Mouse (Mus musculus): ENCODE measurements at regions not wholly inside any gene's neighbourhood (a gene's known extent, or its start where the extent isn't known, plus 50 kb on each side); places are given as distances from the start of the nearest gene placed in this dataset.
A peak's percentile ranks its signal among the peaks of the same experiment; 100 is the strongest.

DNA sequence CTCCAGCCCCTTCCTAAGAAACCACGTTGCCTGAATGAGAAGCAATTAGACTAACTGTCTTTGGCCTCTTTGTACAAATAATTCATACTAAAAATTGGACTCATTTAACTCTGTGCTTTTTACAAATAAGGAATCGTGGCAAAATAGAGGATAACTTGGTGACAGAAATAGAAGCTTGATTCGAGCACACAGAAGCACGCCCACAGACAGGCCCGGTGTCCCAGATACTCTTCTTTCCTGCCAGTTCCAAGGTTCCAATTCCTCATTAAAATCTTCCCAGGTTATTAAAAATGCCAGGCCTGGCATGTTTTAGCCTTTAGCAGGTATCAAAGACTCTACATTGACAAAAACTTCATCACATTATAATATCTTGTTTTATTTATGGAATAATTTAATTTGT is 96.2 kb upstream of the Rxylt1 start:
- DNase-seq = no peak

DNA sequence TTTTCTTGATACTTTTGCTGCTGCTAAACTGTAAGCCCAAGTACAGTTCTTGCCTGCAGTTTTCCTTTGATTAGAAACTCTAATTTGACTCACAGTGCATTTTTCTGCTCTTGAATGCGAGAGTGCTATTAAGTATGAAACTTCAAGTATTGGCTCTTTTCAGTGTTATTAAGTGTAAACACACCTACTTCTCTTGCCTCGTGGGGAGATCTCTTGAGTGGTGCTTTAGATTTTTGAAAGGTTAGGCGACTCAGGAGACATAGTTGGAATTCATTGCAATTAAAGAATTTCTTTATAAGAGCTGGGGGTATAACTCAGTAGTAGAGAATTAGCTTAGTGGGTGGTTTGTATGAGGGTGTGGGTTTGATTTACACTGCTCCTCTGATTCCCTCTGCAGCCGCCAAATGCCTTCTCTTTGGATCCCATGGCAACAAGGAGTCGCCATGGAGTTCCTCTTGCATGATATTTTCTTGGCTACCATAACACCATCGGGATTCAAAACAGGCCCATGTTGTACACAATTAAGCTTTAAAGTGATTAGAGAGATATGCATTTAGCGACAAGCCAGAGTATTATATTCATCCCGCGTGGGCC is 88.1 kb upstream of the Rxylt1 start:
- no peak for DNase-seq

DNA sequence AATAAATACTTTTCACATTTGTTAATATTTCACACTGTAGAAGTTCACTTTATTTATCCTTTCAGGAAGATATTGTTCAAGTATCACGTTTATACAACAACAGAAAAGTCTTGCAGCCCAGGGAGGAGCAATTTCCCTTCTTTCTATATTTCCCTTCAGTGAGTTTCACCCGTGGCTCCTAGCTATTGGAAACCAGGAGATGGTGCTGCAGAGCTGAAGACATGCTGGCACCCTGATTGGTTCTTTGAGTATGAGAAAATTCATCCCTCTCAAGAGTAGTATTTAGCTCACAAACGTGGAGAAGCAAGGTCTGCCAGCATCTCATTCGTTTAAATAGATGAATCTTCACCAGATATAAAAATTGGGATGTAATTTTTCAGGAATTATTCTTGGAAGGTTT is 85.9 kb upstream of the Rxylt1 start:
- DNase-seq = peak; percentile 49

DNA sequence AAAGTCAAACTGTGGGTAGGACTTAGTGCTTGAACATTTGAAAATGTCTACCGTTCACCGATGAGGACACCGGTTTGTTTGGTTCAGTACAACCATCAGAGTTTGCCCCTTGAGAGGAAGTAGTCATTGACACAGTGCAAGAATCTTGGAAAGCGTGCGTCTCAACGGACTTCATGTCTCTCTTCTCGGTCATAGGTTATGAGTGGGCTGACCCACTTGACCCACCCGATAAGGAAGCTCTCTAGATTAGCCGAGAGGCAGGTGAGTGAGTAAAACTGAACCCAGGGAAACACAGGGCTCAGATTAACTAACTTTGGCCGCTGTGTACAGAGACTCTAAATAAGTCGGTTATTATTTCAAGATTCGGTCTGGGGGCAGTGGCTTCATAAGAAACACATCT is 51.9 kb upstream of the Rxylt1 start:
- DNase-seq = no peak

DNA sequence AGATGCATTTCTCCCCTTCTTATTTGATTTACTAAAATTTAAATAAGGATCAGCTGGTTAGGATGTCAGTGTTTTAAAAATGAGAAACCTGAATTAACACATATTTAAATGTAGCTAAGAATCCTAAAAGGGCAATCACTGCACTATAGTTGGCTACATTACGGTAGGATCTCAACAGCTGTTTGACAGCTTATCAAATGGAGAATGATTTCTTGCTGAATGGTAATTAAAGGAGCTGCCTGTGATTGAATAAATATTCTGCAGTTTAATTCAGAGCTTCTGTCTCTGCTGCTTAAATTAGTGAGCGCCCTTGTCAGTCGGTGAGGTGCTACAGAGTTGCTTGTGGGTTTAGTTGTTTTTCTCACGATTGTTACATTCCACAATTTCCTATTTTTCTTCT is 51.4 kb upstream of the Rxylt1 start:
- DNase-seq = no peak

Measured in kidney, postnatal 14 days (tissue).